Mouse (Mus musculus) spleen, adult 10 weeks (tissue): Measurements from ENCODE around the gene Kcnc3. TPM values are rescaled to one million over a fixed set of nuclear protein-coding genes. Genes with fewer than 3 reads are reported as not detected.

Experiments
- polyA plus RNA-seq: library from polyadenylated mRNA; stranded (reverse); fragments of 350-450 nt; fragmentation: Illumina TruSeq; extraction: RNeasy Lipid Tissue Mini Kit (QIAGEN cat#74804); gene quantifications from one replicate; pipeline ENCODE4 v1.2.3, GENCODE M21; 2015; ENCODE audit warnings: low replicate concordance; ENCODE audit not compliant: insufficient read depth

Kcnc3 gene
- 1.2 TPM for polyA plus RNA-seq

GRCm38 (mm10) chr7:44590402-44591347 lies at the start of gene Kcnc3:
Kcnc3 (plus strand) TSS chr7:44590664.

GRCm38 (mm10) chr7:44548497-44549087 lies 41.9 kb upstream of the Kcnc3 start, which contains the start of gene Pold1:
Pold1 (minus strand) TSS chr7:44548849.

GRCm38 (mm10) chr7:44553826-44554225 lies 36.6 kb upstream of the Kcnc3 start, which contains the start of gene Nr1h2:
Nr1h2 (minus strand) TSS chr7:44553951.

GRCm38 (mm10) chr7:44572213-44572701 lies 18.2 kb upstream of the Kcnc3 start, which contains the start of gene Napsa:
Napsa (plus strand) TSS chr7:44572380.

Other genes starting within 250 kb of the Kcnc3 start
- 0.28 TPM for gene Syt3, start 206.6 kb upstream of the Kcnc3 start, polyA plus RNA-seq
- gene 1700008O03Rik, start 204.8 kb upstream of the Kcnc3 start, polyA plus RNA-seq, result not detected
- gene Lrrc4b, start 161.6 kb upstream of the Kcnc3 start, polyA plus RNA-seq, result not detected
- not detected for gene Aspdh, start 125.3 kb upstream of the Kcnc3 start, polyA plus RNA-seq
- 22.8 TPM for gene Josd2, start 122.7 kb upstream of the Kcnc3 start, polyA plus RNA-seq
- 16.3 TPM for gene Emc10, start 94.1 kb upstream of the Kcnc3 start, polyA plus RNA-seq
- gene Fam71e1, start 94.1 kb upstream of the Kcnc3 start, polyA plus RNA-seq, result 1.3 TPM
- gene Mybpc2, start 66.0 kb upstream of the Kcnc3 start, polyA plus RNA-seq, result 0.95 TPM
- 234 TPM for gene Spib, start 58.6 kb upstream of the Kcnc3 start, polyA plus RNA-seq
- 14.2 TPM for gene Pold1, start 41.8 kb upstream of the Kcnc3 start, polyA plus RNA-seq
- gene Nr1h2, start 36.7 kb upstream of the Kcnc3 start, polyA plus RNA-seq, result 31.8 TPM
- gene Napsa, start 18.3 kb upstream of the Kcnc3 start, polyA plus RNA-seq, result 205 TPM
- gene Myh14, start 80.2 kb downstream of the Kcnc3 start, polyA plus RNA-seq, result not detected
- not detected for gene Izumo2, start 118.1 kb downstream of the Kcnc3 start, polyA plus RNA-seq
- gene Vrk3, start 157.7 kb downstream of the Kcnc3 start, polyA plus RNA-seq, result 43.6 TPM
- 1.3 TPM for gene Zfp473, start 160.4 kb downstream of the Kcnc3 start, polyA plus RNA-seq
- gene Nup62, start 225.4 kb downstream of the Kcnc3 start, polyA plus RNA-seq, result 19.2 TPM
- gene Il4i1, start 225.7 kb downstream of the Kcnc3 start, polyA plus RNA-seq, result 71.8 TPM
- 10.8 TPM for gene Atf5, start 226.0 kb downstream of the Kcnc3 start, polyA plus RNA-seq